Mouse (Mus musculus) megakaryocyte, embryonic 14.5 days (primary cell): ENCODE data around the gene Nrip1.

Source experiments
- FLI1 ChIP-seq: IDR thresholded peaks from 2 replicates; pipeline ENCODE4 v1.6.1; 2012; ENCODE audit warnings: low read length, inconsistent platforms, mixed read lengths
- GATA1 ChIP-seq: IDR thresholded peaks from 3 replicates; pipeline ENCODE4 v1.6.1; 2012; ENCODE audit warnings: mixed read lengths, low read length, inconsistent platforms, borderline replicate concordance

DNA sequence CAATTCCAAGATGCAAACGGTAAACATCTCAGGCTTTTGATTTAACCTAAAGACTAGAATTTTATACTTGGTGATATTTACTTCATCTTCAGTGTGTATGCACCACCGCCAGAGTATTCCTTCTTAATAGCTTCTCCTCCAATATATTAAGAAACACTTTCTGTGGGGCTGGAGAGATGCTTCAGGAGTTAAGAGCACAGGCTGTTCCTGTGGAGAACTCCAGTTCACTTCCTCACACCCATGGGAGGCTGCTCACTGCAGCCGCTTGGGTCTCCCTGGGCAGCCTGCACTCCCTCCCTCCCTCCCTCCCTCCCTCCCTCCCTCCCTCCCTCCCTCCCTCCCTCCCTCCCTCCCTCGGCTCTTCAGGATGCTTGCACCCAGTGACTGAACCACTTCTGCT, 110.2 kb downstream of the Nrip1 start:
- TF ChIP-seq GATA1 (no peak), FLI1 (no peak)
